Mouse (Mus musculus): Measurements from ENCODE around the gene Epha3. TPM values are rescaled to one million over a fixed set of nuclear protein-coding genes. Genes with fewer than 3 reads are reported as not detected.

The Epha3 gene
- polyA plus RNA-seq, 1 experiment from 2014 or later: 7.8 TPM

- 63% methylated on average over 4 of the region's 4 CpGs for WGBS
- no peaks in the 10 kb centered on the region for H3K27me3 ChIP-seq
- no peaks in the 10 kb centered on the region for H3K36me3 ChIP-seq
- H3K27ac ChIP-seq: no peak overlapping the region
- no peaks in the 10 kb centered on the region for H3K9me3 ChIP-seq (replicated peaks)
- no peak overlapping the region for H3K4me3 ChIP-seq
- no peaks in the 10 kb centered on the region for H3K4me1 ChIP-seq (replicated peaks)
- H3K4me2 ChIP-seq: no peak overlapping the region
- no peak overlapping the region for H3K9ac ChIP-seq
- ATAC-seq (replicated peaks; ENCODE audit: insufficient number of reproducible peaks, insufficient read depth, low FRiP score, low read depth): no peak
Measured at GRCm38 (mm10) chr16:63594656-63595055, 269.3 kb downstream of the Epha3 start.

DNA sequence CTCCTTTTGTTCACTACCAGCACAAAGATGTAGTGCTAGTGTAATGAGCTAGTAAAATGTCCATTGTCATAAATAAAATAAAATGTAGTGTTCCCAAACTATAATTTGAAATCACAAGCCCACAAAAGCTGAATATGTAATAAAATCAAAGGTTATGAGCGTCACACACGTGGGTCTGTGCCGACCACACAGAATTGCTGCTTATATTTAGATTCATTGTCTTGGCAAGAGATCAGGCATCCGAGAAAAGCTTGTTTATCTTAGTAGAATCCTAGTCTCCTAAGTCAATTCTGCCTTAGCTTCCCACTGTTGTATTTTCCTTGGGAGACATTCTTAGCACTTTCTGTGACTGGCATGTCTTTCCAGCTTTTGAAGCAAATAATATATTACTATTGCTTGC, 294.2 kb downstream of the Epha3 start:
- no peaks in the 10 kb centered on the region for H3K9me3 ChIP-seq (replicated peaks)
- H3K27ac ChIP-seq: no peak overlapping the region
- no peaks in the 10 kb centered on the region for H3K4me1 ChIP-seq (replicated peaks)
- no peaks in the 10 kb centered on the region for H3K36me3 ChIP-seq
- no peak overlapping the region for H3K4me2 ChIP-seq
- no peak overlapping the region for H3K4me3 ChIP-seq
- ATAC-seq (replicated peaks; ENCODE audit: insufficient number of reproducible peaks, insufficient read depth, low FRiP score, low read depth): no peak
- no peak overlapping the region for H3K9ac ChIP-seq
- no peaks in the 10 kb centered on the region for H3K27me3 ChIP-seq
- WGBS: 59% methylated on average over 4 of the region's 4 CpGs

DNA sequence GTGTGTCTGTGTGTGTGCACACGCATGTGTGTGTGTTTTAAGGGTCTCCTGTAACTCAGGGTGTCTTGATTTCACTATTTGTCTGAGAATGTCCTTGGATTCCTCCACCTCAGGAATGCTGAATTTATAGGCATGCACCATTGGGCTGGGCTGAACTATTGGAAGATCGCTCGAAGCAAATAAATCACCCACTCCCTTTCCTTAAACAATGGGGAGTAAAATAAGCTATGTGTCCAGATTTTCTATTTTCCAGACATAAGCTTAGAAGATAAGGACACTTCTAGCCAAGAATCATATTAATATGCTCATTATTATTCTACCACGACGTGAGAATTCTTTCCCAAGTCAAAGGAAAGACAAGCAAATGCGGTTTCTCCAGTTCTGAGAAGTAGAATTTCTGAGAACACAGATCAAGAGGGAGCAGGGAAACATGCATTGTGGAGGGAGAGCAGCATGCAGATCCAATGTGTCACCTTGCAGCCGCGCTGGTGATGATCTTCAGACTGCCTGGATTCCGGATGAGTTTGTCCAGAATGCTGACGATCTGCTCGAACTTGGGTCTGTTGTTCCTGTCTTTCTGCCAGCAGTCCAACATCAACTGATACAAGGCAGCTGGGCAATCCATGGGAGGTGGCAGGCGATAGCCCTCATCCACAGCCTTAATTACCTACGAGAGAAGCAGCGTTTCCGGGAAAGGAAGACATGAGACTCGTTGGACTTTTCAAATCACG, 297.7 kb downstream of the Epha3 start:
- Histone ChIP-seq H3K4me3 (no peak overlapping the region), H3K9ac (no peak overlapping the region), H3K36me3 (no peaks in the 10 kb centered on the region), H3K27me3 (no peaks in the 10 kb centered on the region), H3K27ac (no peak overlapping the region), H3K9me3 (replicated peaks) (no peaks in the 10 kb centered on the region), H3K4me2 (no peak overlapping the region), H3K4me1 (replicated peaks) (no peaks in the 10 kb centered on the region)
- ATAC-seq (replicated peaks; ENCODE audit: insufficient number of reproducible peaks, insufficient read depth, low FRiP score, low read depth): no peak
- 68% methylated on average over 17 of the region's 17 CpGs for WGBS

DNA sequence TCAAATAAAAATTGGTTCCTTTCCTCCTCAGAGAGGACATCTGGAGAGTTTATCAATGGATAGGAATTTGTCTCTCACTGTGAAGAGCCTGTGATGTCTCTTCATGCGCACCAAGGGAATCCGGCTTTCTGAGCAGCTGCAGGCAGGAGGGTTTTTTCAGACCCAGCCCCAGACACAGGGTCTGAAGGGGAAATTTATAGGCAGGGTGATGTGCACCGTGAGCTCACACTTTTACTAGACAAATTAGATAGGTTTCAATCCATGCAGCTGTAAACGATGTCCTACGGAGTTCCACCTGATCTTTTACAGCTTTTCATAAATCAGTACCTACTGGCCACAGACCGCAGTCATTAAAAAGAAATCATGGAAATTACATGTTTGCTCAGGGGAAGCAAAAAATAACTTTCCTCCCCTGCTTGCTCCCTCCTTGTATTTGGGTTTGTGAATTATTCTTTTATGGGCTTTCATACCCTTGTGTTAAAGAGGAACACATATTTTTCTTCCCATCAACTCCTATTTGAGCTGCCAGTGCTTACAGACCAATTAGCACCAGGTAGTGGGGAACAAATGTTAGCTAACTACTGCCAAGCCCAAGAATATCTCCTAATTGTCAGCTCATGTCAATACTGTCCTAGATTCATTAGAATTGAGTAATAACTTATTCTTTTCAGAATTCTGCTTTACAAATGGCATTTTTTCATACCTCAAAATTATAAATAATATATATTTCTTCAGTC, 307.4 kb downstream of the Epha3 start:
- H3K27me3 ChIP-seq: no peaks in the 10 kb centered on the region
- 71% methylated on average over 6 of the region's 6 CpGs for WGBS
- no peak for ATAC-seq (replicated peaks; ENCODE audit: insufficient number of reproducible peaks, insufficient read depth, low FRiP score, low read depth)
- no peak overlapping the region for H3K27ac ChIP-seq
- no peak overlapping the region for H3K4me3 ChIP-seq
- no peak overlapping the region for H3K9ac ChIP-seq
- H3K4me2 ChIP-seq: no peak overlapping the region
- no peaks in the 10 kb centered on the region for H3K4me1 ChIP-seq (replicated peaks)
- no peaks in the 10 kb centered on the region for H3K36me3 ChIP-seq
- H3K9me3 ChIP-seq (replicated peaks): no peaks in the 10 kb centered on the region

DNA sequence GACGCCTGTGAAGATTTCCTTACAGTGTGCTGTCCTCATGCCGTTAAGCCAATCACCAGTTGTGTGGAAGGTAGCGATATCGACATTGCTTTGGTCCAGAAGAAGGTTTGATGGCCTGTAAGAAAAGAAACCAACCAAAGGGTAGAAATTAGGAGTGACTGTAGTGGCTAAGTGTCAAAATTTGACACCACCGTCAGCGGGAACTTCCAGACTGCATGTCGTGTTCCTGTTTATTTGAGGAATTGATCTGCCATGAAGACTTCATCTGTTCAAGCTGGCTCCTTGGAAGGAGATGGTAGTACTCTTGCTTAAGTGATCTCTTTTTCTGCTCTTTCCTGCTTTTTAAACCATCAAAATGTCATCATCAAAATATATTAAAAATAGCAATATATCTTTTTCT, 311.4 kb downstream of the Epha3 start:
- WGBS: 85% methylated on average over 7 of the region's 7 CpGs

GRCm38 (mm10) chr16:63539489-63539888, 324.5 kb downstream of the Epha3 start:
- H3K9me3 ChIP-seq (replicated peaks): no peaks in the 10 kb centered on the region
- ATAC-seq (replicated peaks; ENCODE audit: insufficient number of reproducible peaks, insufficient read depth, low FRiP score, low read depth): no peak
- H3K27me3 ChIP-seq: no peaks in the 10 kb centered on the region
- H3K36me3 ChIP-seq: no peaks in the 10 kb centered on the region
- H3K9ac ChIP-seq: no peak overlapping the region
- H3K4me1 ChIP-seq (replicated peaks): no peaks in the 10 kb centered on the region
- no peak overlapping the region for H3K27ac ChIP-seq
- no peak overlapping the region for H3K4me3 ChIP-seq
- H3K4me2 ChIP-seq: no peak overlapping the region

More for the DNA sequence above, 311.4 kb downstream of the Epha3 start:
- Histone ChIP-seq H3K36me3 (no peaks in the 10 kb centered on the region), H3K4me1 (replicated peaks) (no peaks in the 10 kb centered on the region), H3K9ac (no peak overlapping the region), H3K9me3 (replicated peaks) (no peaks in the 10 kb centered on the region), H3K4me2 (no peak overlapping the region), H3K27me3 (no peaks in the 10 kb centered on the region), H3K4me3 (no peak overlapping the region), H3K27ac (no peak overlapping the region)
- ATAC-seq (replicated peaks; ENCODE audit: insufficient number of reproducible peaks, insufficient read depth, low FRiP score, low read depth): no peak

- Histone ChIP-seq H3K9me3 (replicated peaks) (no peaks in the 10 kb centered on the region), H3K4me3 (no peak overlapping the region), H3K27me3 (no peaks in the 10 kb centered on the region), H3K9ac (no peak overlapping the region), H3K27ac (no peak overlapping the region), H3K36me3 (no peaks in the 10 kb centered on the region), H3K4me2 (no peak overlapping the region), H3K4me1 (replicated peaks) (no peaks in the 10 kb centered on the region)
- WGBS: 35% methylated on average over 2 of the region's 2 CpGs
- ATAC-seq (replicated peaks; ENCODE audit: insufficient number of reproducible peaks, insufficient read depth, low FRiP score, low read depth): no peak
Measured at GRCm38 (mm10) chr16:63528821-63529220, 335.2 kb downstream of the Epha3 start.

DNA sequence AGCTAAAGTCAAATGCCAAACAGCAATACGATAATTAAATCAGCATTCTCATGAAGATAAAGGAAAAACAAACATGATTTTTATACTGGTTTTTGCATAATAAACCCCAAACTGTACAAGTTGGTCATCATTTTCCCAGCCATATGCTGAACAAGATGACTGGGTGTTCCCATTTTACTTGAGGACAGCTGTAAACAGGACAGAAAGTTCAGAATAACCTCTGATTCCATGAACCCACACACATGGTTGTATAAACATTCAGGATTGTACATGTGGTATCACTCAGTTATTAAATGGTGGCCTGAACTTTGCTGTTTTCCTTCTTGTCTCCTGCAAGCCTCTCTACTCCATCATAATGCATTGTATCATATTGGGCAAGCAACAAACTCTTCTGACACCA, 346.3 kb downstream of the Epha3 start:
- Histone ChIP-seq H3K27ac (no peak overlapping the region), H3K9me3 (replicated peaks) (no peaks in the 10 kb centered on the region), H3K4me2 (no peak overlapping the region), H3K9ac (no peak overlapping the region), H3K4me3 (no peak overlapping the region), H3K27me3 (no peaks in the 10 kb centered on the region), H3K36me3 (no peaks in the 10 kb centered on the region), H3K4me1 (replicated peaks) (no peaks in the 10 kb centered on the region)
- no peak for ATAC-seq (replicated peaks; ENCODE audit: insufficient number of reproducible peaks, insufficient read depth, low FRiP score, low read depth)
- 78% methylated on average over 1 of the region's 1 CpGs for WGBS

DNA sequence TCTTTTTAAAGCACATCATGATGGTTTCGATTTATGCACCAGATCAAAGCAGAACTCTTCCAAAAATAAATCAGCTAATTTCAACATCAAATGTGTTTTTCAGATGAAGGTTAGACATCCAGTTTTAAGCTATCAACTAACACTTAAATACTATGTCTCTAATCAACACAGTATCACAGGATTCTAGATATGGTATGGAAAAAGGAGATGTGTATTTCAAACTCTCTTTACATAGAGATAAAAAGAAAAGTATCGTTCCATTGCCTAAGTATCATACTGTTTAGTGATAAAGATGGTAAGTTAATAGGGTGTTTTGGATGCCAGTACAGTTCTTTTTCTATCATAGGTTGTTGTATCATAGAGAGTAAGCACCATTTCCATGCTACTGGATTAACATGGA, 353.9 kb downstream of the Epha3 start:
- H3K27ac ChIP-seq: no peak overlapping the region
- no peaks in the 10 kb centered on the region for H3K9me3 ChIP-seq (replicated peaks)
- no peaks in the 10 kb centered on the region for H3K4me1 ChIP-seq (replicated peaks)
- no peaks in the 10 kb centered on the region for H3K36me3 ChIP-seq
- WGBS: 49% methylated on average over 2 of the region's 2 CpGs
- no peak for ATAC-seq (replicated peaks; ENCODE audit: insufficient number of reproducible peaks, insufficient read depth, low FRiP score, low read depth)
- no peak overlapping the region for H3K4me3 ChIP-seq
- H3K4me2 ChIP-seq: no peak overlapping the region
- H3K9ac ChIP-seq: no peak overlapping the region
- H3K27me3 ChIP-seq: no peaks in the 10 kb centered on the region

DNA sequence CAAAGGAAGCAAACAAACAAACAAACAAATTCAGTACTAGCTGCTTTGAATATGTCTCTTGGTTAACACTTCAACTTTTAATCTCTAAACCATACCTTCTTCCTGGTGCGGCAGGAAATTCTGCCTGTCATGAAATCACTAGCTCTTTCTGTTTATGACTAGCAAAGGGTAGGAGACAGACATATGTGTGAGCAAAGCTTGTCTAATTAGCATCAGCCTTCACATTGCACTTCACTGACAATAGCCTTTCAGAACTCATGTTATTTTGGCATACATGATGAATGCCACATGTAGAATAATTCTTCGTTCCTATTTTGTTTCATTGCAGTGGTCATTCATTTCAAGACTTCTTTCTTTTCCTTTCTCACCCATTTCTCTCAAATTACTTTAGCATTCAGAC, 357.5 kb downstream of the Epha3 start:
- whole genome bisulfite sequencing: 74% methylated on average over 2 of the region's 2 CpGs
- no peaks in the 10 kb centered on the region for H3K4me1 ChIP-seq (replicated peaks)
- no peak for ATAC-seq (replicated peaks; ENCODE audit: insufficient number of reproducible peaks, insufficient read depth, low FRiP score, low read depth)

DNA sequence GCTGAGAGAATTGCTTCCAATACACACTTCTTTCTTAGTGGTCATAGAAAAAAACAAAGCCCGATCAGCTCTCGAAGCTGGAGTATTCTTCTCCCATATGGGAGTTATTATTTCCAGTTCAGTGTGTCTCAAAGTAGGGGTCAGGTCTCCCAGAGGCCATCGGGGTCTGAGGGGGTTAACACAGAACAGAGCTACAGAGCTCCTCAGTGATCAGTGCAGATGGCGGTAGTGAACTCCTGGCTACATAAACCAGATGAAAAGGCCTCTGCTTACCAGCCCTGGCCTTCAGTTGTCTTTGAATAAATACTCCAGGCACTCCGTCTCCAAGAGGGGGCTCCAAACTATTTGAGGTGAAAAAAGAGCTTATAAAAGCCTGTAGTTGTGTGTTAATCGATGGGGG, 362.5 kb downstream of the Epha3 start:
- Histone ChIP-seq H3K4me3 (no peak overlapping the region), H3K9ac (no peak overlapping the region), H3K9me3 (replicated peaks) (no peaks in the 10 kb centered on the region), H3K4me2 (no peak overlapping the region), H3K27me3 (no peaks in the 10 kb centered on the region), H3K36me3 (no peaks in the 10 kb centered on the region), H3K27ac (no peak overlapping the region), H3K4me1 (replicated peaks) (no peaks in the 10 kb centered on the region)
- no peak for ATAC-seq (replicated peaks; ENCODE audit: insufficient number of reproducible peaks, insufficient read depth, low FRiP score, low read depth)
- 78% methylated on average over 6 of the region's 6 CpGs for WGBS

More for the DNA sequence above, 357.5 kb downstream of the Epha3 start:
- Histone ChIP-seq H3K36me3 (no peaks in the 10 kb centered on the region), H3K27me3 (no peaks in the 10 kb centered on the region), H3K4me3 (no peak overlapping the region), H3K27ac (no peak overlapping the region), H3K9me3 (replicated peaks) (no peaks in the 10 kb centered on the region), H3K4me2 (no peak overlapping the region), H3K9ac (no peak overlapping the region)

DNA sequence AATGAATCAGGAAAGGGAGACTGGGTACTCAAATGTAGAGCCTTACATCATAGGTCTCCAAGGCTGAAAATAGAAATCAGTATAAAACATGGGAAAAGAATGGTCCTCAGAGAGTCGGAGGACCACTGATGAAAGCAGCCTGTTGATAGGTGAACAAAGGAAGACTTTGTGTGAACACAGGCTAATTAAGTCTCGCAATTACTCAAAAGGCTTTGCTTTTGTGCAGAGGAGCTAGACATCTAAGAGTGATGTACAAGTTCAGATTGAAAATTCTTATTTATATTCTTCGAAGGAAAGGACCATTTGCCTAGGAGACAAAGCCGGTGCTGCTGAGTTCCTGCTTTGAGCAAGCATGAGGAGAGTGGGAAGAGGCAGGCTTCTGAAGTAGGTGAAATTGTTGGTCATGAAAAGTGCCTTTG, 363.0 kb downstream of the Epha3 start:
- Histone ChIP-seq H3K27ac (no peak overlapping the region), H3K9ac (no peak overlapping the region), H3K9me3 (replicated peaks) (no peaks in the 10 kb centered on the region), H3K4me1 (replicated peaks) (no peaks in the 10 kb centered on the region), H3K4me3 (no peak overlapping the region), H3K4me2 (no peak overlapping the region), H3K36me3 (no peaks in the 10 kb centered on the region), H3K27me3 (no peaks in the 10 kb centered on the region)
- no peak for ATAC-seq (replicated peaks; ENCODE audit: insufficient number of reproducible peaks, insufficient read depth, low FRiP score, low read depth)
- 70% methylated on average over 4 of the region's 4 CpGs for WGBS
